Mouse (Mus musculus) inflammation-experienced regulatory T-cells, adult 16 weeks (primary cell): ENCODE data around the gene Tuba4a. TPM values are rescaled to one million over a fixed set of nuclear protein-coding genes. Genes with fewer than 3 reads are reported as not detected.

Experiments used
- polyA plus RNA-seq: library from polyadenylated mRNA; unstranded; fragments of 100-300 nt; shearing (Covaris generic); gene quantifications from one replicate; pipeline ENCODE4 v1.2.1, GENCODE M21; 2017

The Tuba4a gene
- polyA plus RNA-seq: 331 TPM

DNA sequence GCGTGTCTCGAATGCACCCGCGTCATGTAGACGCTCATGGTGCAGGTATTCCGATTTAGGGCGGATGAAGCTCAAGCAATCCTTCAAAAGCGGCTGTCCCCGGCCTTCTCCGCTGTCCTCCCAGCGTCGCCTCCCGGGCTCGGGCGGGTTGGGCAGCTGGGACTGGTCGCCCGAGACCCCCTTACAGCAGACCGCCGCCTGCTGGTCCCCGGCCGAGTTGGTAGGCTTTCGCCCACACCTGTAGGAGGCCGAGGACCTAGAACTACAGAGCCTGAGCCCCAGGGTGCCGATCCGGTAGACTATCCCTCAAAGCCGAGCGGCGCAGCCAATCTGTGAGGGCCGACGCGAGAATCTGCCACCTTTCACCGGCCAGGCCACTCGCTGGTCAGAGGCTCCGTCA lies at the start of gene Tuba4a:
Tuba4a (minus strand) TSS at position 335 of the 400 bp plus-strand sequence.

DNA sequence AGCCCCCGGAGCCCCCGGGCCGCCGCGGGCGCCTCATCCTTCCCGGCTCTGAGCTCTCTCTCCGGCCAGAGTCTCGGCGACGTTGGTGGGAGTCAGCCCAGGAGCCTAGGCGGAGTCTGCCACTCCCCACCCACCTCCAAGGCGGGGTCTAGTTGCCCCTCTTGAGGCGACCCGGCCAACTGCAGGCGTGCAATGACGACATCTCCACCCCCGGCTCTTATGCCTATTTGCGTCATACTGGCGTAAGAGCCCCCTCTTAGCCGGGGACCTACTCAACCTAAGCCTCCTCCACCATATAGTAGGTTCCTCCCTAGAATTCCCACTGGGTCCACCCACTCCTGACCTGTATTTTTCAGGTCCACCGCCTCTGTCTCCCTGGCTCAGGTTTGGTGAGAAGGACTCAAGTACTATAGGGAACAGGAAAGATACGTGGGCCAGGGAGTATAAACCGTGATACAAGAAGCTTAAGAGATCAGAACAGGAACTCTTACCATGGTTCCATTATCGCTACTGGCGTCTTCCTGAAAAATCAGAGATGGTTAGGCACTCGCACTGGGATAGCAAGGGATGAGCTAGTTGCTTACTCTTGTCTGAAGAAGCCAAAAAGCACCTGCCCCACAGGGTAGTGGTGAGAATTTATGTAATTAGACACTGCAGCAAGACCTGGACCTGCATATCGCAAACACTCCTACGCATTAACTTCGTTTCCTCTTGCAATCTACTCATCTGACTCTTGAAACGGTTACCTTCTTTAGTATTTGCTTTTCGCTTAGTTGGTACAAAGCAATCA lies 44.6 kb upstream of the Tuba4a start, which contains the start of gene Ptprn:
Ptprn (minus strand) TSS at position 412 of the 790 bp plus-strand sequence.

DNA sequence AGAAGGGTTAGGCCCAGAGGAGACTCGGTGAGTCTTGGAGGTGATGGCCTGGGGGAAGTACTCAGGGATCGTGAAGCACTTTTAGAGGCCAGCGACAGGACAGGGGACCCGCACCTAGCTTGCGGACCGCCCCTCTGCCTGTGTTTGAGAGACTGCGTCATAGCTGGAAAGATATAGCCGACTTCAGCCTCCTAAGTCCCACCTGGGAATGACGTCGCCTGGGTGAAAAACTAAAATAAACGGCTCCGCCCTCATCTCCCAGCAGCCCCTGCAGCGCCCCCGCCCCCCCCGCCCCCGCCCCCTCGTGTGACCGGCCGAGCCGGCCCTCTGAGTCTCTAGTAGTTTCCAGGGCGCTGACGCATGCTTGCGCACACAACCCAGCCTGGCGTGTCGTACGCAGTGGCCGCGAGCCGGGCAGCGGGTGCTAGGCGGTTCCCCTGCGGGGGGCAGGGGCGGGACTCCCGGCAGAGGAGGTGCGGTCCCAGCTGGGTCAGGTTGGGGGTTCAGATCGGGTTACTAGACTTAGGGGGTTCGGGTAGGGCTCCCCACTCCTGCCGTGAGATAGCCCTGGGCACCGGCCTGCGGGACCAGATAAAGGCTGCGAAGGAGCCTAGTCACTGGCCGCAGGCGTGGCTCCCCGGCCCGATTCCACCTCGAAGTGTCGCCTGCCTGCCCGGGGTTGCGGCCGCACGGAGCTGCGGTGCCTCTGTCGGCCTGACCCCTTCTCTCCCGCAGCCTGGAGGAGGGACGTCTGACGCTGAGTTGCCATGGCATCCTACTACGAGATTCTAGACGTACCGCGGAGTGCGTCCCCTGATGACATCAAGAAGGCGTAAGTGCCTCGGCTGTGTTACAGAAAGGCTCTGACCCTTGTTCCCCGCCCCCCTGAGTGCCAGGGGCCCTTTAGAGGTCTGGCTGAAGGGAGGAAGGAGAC lies 16.7 kb upstream of the Tuba4a start, which contains the start of gene Dnajb2:
Dnajb2 (plus strand) TSS at position 290 of the 934 bp plus-strand sequence.

DNA sequence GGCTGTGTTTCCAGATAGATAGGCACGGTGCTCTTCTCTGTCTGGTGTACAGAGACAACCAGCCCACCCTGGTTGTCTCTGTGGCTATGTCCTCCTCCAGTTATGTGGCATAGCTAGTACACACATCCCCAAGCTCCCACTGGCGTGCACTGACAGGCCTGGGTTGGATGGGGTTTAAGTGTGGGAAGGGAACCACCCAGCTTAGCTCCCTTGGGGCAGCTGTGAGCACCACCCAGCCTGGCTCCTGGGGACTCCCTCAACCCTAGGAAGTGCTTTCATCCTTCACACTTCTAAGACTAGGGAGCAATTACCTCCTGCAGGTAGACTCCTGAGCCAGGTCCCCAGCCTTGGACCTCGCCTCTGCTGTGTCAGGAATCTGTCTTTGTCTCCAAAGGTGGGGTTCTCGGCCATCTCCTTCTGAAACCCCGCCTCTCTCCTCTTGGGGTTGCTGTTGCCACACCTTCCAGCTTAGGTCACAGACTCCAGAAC lies 12.0 kb upstream of the Tuba4a start, which contains the start of gene A630095N17Rik:
A630095N17Rik (minus strand) TSS at position 439 of the 489 bp plus-strand sequence.

DNA sequence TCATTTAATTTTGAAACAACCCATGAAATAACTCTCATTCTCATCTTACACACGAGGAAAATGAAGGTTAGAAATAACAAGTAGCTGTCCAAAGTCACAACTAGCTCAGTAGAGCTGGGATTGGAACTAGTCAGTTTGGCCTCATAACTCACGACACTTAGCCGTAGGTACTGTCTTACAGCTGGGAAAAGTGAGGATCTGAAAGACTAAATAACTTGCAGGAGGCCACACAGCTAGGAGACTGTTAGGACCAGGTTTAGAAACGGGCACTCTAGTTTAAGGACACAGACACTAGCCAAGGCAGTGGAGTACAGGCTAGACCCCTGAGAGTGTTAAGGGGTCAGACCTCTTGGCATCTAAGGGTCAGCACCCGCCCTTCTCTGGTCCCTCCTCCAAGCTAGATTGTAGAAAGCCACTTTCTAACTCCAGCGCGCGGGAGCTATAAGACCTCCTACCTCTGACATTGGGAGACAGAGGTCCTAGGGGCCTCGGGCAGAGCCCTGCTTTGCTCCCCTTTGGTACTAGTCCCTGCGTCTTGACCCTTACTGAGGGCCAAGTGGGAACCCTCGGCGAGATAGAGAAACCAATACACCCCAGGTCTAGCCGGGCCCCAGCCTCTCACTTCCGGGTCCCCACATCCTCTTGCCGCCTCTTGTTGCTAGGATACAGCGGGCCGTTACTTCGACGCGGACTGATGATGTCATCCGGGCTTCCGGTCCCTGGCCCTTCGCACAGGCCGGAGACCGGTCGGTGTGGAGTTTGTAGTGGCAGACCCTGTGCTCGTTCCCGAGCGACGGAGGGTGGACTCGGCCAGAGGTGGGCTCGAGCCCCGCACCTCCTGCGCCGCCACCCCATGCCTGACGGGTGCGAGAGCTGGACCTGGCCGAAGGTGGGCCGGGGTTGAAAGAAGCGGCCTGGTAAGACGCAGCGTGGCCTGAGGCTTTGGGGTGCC lies 9.3 kb downstream of the Tuba4a start, which contains the start of the genes Glb1l and Stk16:
Glb1l (minus strand) TSS at position 678 of the 952 bp plus-strand sequence.
Stk16 (plus strand) TSS at position 703 of the 952 bp plus-strand sequence.

DNA sequence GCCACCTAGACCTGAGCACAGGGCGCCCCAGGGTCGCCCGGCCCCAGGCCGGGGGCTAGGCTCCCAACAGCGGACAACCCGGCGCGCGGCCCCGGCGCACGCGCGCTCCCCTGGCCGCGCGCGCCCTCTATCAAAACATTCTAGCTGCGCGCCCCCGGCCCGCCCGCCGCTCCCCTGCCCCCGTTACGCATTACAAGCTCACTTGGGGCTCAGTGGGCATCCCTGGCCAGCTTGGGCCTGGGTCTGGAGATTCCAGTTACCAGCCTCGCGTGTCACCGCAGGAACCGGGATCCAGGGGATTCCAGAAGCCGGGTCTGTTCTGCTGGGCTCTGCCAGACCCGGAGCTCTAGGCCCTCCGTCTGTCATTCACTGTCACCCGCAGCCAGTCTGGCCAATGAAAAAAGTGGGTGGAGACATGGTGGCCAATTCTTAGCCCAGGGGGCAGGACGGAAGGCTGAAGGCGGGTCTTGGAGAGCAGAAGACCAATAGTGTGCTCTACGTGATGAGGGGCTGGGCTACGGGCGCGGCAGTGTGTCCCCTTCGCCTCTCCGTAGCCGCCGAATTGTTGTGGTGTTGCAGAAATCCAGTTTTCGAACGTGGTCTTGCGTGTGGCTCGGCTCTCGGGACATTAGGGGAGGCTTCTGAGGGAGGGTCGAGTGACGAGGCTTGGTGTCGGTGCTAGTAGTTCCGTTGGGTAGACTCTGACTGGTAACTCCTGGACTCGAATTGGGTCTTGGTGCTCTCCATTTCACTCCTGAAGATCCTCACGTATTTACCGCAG lies 27.9 kb downstream of the Tuba4a start, which contains the start of the genes Ankzf1 and Atg9a:
Ankzf1 (plus strand) TSS at position 530 of the 781 bp plus-strand sequence.
Atg9a (minus strand) TSS at position 575 of the 781 bp plus-strand sequence.

DNA sequence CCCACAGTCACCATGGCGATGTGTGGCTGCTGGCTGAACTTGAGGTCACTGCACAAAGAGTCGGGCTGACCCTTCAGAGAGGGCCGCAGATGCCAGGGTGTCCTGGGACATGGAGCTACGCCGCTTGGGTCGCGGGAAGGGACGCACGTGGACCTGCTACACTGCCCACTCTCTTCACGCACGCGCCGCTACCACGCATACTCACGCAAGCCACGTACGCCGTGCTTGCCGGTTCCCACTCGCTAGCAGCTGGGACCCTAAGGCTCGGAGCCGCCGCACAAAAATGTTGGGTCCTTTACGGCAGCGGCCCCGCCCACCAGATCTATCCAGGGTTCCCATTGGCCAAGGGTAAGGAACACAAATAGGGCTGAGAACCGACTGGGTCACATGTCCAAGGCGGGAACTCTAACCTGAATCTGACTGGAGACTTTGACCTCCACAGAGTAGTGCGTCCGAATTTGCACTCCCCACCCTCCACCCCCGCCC lies 39.5 kb downstream of the Tuba4a start, which contains the start of gene Abcb6:
Abcb6 (minus strand) TSS at position 288 of the 486 bp plus-strand sequence.

DNA sequence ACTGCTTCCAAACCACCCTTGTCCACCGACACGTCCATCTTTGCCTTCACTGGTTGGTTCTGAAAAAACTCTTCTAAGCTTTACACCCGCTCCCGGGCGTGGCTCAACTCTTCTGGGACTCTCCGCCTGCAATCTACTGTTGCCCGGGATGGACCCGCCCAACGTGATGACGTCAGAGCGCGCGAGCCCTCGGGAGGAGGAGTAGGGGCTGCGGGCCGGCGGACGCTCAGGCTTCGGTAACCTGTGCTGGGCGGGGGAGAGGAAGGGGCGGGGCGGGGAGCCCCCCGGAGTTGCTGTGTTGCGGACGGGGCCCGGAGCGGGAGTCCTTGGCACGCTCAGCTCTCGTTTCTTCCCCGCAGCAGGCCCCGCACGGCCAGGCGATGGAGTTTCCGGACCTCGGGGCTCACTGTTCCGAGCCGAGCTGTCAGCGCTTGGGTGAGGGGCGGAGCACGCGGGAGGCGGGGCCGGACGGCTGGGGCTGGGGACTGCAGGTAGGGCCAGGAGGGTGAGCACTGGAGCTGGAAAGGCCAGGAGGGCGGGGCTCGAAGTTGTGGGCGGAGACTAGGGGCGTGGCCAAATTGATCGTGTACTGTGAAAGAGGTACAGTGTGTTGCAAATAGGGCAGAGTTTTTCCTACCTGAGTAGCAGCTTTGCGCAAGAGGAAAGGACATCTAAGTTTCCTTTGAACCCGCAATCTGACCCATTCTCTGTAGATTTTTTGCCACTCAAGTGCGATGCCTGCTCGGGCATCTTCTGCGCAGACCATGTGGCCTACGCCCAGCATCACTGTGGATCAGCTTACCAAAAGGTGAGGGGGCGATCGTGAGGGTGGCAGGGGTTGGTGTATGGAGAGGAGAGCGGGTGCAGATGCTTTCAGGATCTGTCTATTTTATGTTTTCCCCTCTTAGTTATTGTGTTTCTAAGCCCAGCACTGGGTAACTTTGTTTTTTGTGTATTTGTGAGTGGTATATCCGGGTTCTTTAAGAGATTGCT lies 50.9 kb downstream of the Tuba4a start, which contains the start of gene Zfand2b:
Zfand2b (plus strand) TSS at position 175 of the 993 bp plus-strand sequence.

Other genes starting within 250 kb of the Tuba4a start
- gene Nhej1, start 94.7 kb downstream of the Tuba4a start, polyA plus RNA-seq: 9.7 TPM
- gene Slc23a3, start 86.0 kb downstream of the Tuba4a start, polyA plus RNA-seq: 0.23 TPM
- gene Cnppd1, start 77.2 kb downstream of the Tuba4a start, polyA plus RNA-seq: 192 TPM
- gene Retreg2, start 77.1 kb downstream of the Tuba4a start, polyA plus RNA-seq: 22.9 TPM
- 77.4 TPM for gene Zfand2b, start 51.2 kb downstream of the Tuba4a start, polyA plus RNA-seq
- 7.7 TPM for gene Abcb6, start 39.5 kb downstream of the Tuba4a start, polyA plus RNA-seq
- gene Ankzf1, start 27.7 kb downstream of the Tuba4a start, polyA plus RNA-seq: 55.8 TPM
- gene Atg9a, start 27.7 kb downstream of the Tuba4a start, polyA plus RNA-seq: 27.1 TPM
- 18.8 TPM for gene Glb1l, start 9.1 kb downstream of the Tuba4a start, polyA plus RNA-seq
- 104 TPM for gene Stk16, start 9.0 kb downstream of the Tuba4a start, polyA plus RNA-seq
- gene A630095N17Rik, start 12.2 kb upstream of the Tuba4a start, polyA plus RNA-seq: not detected
- 39.6 TPM for gene Dnajb2, start 16.5 kb upstream of the Tuba4a start, polyA plus RNA-seq
- gene Ptprn, start 44.6 kb upstream of the Tuba4a start, polyA plus RNA-seq: not detected
- gene Resp18, start 58.5 kb upstream of the Tuba4a start, polyA plus RNA-seq: not detected
- 90.7 TPM for gene Dnpep, start 98.1 kb upstream of the Tuba4a start, polyA plus RNA-seq
- gene Des, start 140.5 kb upstream of the Tuba4a start, polyA plus RNA-seq: 0.22 TPM
- gene Speg, start 155.4 kb upstream of the Tuba4a start, polyA plus RNA-seq: 0.93 TPM
- gene Gmppa, start 216.1 kb upstream of the Tuba4a start, polyA plus RNA-seq: 93.4 TPM
- gene Asic4, start 230.6 kb upstream of the Tuba4a start, polyA plus RNA-seq: not detected